Mouse (Mus musculus): ENCODE results near the gene Tsga10ip. TPM values are rescaled to one million over a fixed set of nuclear protein-coding genes. Genes with fewer than 3 reads are reported as not detected.
"Not testable (repeated sequence)": the region's sequence is repeated elsewhere in the genome, so short reads cannot be mapped to it uniquely, and the experiment has no call there.

Tsga10ip gene
- polyA plus RNA-seq, 1 experiment from 2014 or later, result 0.26 TPM

- 7% methylated on average over 21 of the region's 25 CpGs for WGBS (ENCODE audit: insufficient replicate concordance)
- H3K27me3 ChIP-seq (ENCODE audit: control insufficient read depth, insufficient read depth, low read depth, low read length); H3K9me3 ChIP-seq (replicated peaks; ENCODE audit: control insufficient read depth, low read length); H3K36me3 ChIP-seq (ENCODE audit: control insufficient read depth, insufficient read depth): not testable (repeated sequence)
- H3K4me1 ChIP-seq (ENCODE audit: control insufficient read depth, low read depth, low read length), result peaks cover 19% of the 10 kb centered on the region
- H3K4me2 ChIP-seq (ENCODE audit: low read depth, low read length), result peak overlapping the region; percentile 76
- H3K9ac ChIP-seq (ENCODE audit: low read depth, low read length), result peak overlapping the region; percentile 82
- peak; percentile 81 for ATAC-seq (ENCODE audit: low read depth)
- H3K27ac ChIP-seq (ENCODE audit: low read length), result peak overlapping the region; percentile 96
- peak overlapping the region; percentile 69 for H3K4me3 ChIP-seq (ENCODE audit: low read depth, low read length)
These were observed 4.3 kb upstream of the Tsga10ip start for GRCm38 (mm10) chr19:5406531-5407126.

GRCm38 (mm10) chr19:5405924-5406323 is 3.6 kb upstream of the Tsga10ip start:
- H3K36me3 ChIP-seq (ENCODE audit: control insufficient read depth, insufficient read depth), result no peaks in the 10 kb centered on the region
- no peaks in the 10 kb centered on the region for H3K27me3 ChIP-seq (ENCODE audit: control insufficient read depth, insufficient read depth, low read depth, low read length)
- H3K27ac ChIP-seq (ENCODE audit: low read length), result peak overlapping the region; percentile 84
- no peaks in the 10 kb centered on the region for H3K9me3 ChIP-seq (replicated peaks; ENCODE audit: control insufficient read depth, low read length)
- H3K4me1 ChIP-seq (ENCODE audit: control insufficient read depth, low read depth, low read length), result peaks cover 19% of the 10 kb centered on the region
- WGBS (ENCODE audit: insufficient replicate concordance), result 14% methylated on average over 7 of the region's 7 CpGs
- H3K4me3 ChIP-seq (ENCODE audit: low read depth, low read length), result peak overlapping the region; percentile 65
- H3K9ac ChIP-seq (ENCODE audit: low read depth, low read length), result peak overlapping the region; percentile 68
- no peak for ATAC-seq (ENCODE audit: low read depth)
- H3K4me2 ChIP-seq (ENCODE audit: low read depth, low read length), result peak overlapping the region; percentile 75

GRCm38 (mm10) chr19:5401073-5401472 is 1.3 kb downstream of the Tsga10ip start:
- WGBS (ENCODE audit: insufficient replicate concordance), result 50% methylated on average over 4 of the region's 4 CpGs
- ATAC-seq (ENCODE audit: low read depth), result not testable (repeated sequence)

DNA sequence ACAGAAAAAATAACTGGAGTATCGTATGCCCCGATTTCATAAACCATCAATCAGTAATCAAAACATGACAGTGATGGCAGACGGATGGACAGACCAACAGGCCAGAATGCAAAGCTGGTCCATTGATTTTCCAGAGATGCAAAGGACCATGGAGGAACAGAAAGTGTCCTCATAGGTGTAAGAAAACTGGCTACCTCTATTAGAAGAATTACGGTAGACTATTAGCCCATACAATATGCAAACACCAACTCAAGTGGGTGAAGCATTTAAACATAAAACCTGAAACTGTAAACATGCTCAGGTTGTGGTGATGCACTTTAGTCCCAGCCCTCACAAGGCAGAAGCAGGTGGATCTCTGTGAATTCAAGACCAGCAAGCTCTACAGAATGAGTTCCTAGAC is 7.0 kb downstream of the Tsga10ip start:
- no peak overlapping the region for H3K4me2 ChIP-seq (ENCODE audit: low read depth, low read length)
- H3K9ac ChIP-seq (ENCODE audit: low read depth, low read length), result no peak overlapping the region
- no peaks in the 10 kb centered on the region for H3K27me3 ChIP-seq (ENCODE audit: control insufficient read depth, insufficient read depth, low read depth, low read length)
- 66% methylated on average over 4 of the region's 4 CpGs for WGBS (ENCODE audit: insufficient replicate concordance)
- no peak overlapping the region for H3K4me3 ChIP-seq (ENCODE audit: low read depth, low read length)
- peaks cover 2% of the 10 kb centered on the region; the same call in 1 of the 2 replicates for H3K4me1 ChIP-seq (ENCODE audit: control insufficient read depth, low read depth, low read length)
- H3K27ac ChIP-seq (ENCODE audit: low read length), result no peak overlapping the region
- ATAC-seq (ENCODE audit: low read depth), result no peak
- no peaks in the 10 kb centered on the region for H3K9me3 ChIP-seq (replicated peaks; ENCODE audit: control insufficient read depth, low read length)
- no peaks in the 10 kb centered on the region for H3K36me3 ChIP-seq (ENCODE audit: control insufficient read depth, insufficient read depth)

More at GRCm38 (mm10) chr19:5401073-5401472, 1.3 kb downstream of the Tsga10ip start:
- not testable (repeated sequence) for H3K4me2 ChIP-seq (ENCODE audit: low read depth, low read length); H3K9ac ChIP-seq (ENCODE audit: low read depth, low read length); H3K9me3 ChIP-seq (replicated peaks; ENCODE audit: control insufficient read depth, low read length); H3K4me1 ChIP-seq (ENCODE audit: control insufficient read depth, low read depth, low read length); H3K27me3 ChIP-seq (ENCODE audit: control insufficient read depth, insufficient read depth, low read depth, low read length); H3K4me3 ChIP-seq (ENCODE audit: low read depth, low read length); H3K27ac ChIP-seq (ENCODE audit: low read length); H3K36me3 ChIP-seq (ENCODE audit: control insufficient read depth, insufficient read depth)

- Histone ChIP-seq H3K4me1 (ENCODE audit: control insufficient read depth, low read depth, low read length) (peaks cover 14% of the 10 kb centered on the region), H3K4me3 (ENCODE audit: low read depth, low read length) (no peak overlapping the region), H3K4me2 (ENCODE audit: low read depth, low read length) (no peak overlapping the region), H3K27me3 (ENCODE audit: control insufficient read depth, insufficient read depth, low read depth, low read length) (no peaks in the 10 kb centered on the region), H3K9ac (ENCODE audit: low read depth, low read length) (no peak overlapping the region), H3K36me3 (ENCODE audit: control insufficient read depth, insufficient read depth) (no peaks in the 10 kb centered on the region), H3K9me3 (replicated peaks; ENCODE audit: control insufficient read depth, low read length) (no peaks in the 10 kb centered on the region), H3K27ac (ENCODE audit: low read length) (no peak overlapping the region)
- ATAC-seq (ENCODE audit: low read depth), result no peak
- WGBS (ENCODE audit: insufficient replicate concordance), result 65% methylated on average over 10 of the region's 10 CpGs
These were observed 8.2 kb downstream of the Tsga10ip start for GRCm38 (mm10) chr19:5394168-5394567.

DNA sequence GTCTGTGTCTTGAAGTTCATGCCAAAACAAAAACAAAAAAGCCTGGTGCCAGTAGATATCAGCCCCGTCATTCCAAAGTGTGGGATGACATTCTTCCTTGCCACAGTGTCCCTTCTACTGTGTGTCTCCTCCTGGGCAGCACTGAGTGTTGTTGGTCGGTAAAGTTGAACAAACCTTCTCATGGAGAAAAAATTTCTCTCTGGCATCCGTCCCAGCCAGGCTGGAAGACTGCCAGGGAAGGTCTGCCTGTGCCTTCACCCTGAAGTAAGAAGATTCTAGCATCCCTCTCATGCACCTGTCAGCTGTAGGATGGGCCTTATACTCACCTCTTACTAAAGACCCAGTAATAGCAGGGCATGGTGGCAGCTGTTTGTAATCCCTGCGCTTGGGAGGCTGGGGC is 9.4 kb downstream of the Tsga10ip start:
- ATAC-seq (ENCODE audit: low read depth), result no peak
- H3K9me3 ChIP-seq (replicated peaks; ENCODE audit: control insufficient read depth, low read length), result no peaks in the 10 kb centered on the region
- H3K4me3 ChIP-seq (ENCODE audit: low read depth, low read length), result no peak overlapping the region
- peaks cover 15% of the 10 kb centered on the region for H3K4me1 ChIP-seq (ENCODE audit: control insufficient read depth, low read depth, low read length)
- H3K36me3 ChIP-seq (ENCODE audit: control insufficient read depth, insufficient read depth), result no peaks in the 10 kb centered on the region
- no peak overlapping the region for H3K9ac ChIP-seq (ENCODE audit: low read depth, low read length)
- no peak overlapping the region for H3K4me2 ChIP-seq (ENCODE audit: low read depth, low read length)
- no peak overlapping the region for H3K27ac ChIP-seq (ENCODE audit: low read length)
- WGBS (ENCODE audit: insufficient replicate concordance), result 57% methylated on average over 4 of the region's 4 CpGs
- H3K27me3 ChIP-seq (ENCODE audit: control insufficient read depth, insufficient read depth, low read depth, low read length), result no peaks in the 10 kb centered on the region

DNA sequence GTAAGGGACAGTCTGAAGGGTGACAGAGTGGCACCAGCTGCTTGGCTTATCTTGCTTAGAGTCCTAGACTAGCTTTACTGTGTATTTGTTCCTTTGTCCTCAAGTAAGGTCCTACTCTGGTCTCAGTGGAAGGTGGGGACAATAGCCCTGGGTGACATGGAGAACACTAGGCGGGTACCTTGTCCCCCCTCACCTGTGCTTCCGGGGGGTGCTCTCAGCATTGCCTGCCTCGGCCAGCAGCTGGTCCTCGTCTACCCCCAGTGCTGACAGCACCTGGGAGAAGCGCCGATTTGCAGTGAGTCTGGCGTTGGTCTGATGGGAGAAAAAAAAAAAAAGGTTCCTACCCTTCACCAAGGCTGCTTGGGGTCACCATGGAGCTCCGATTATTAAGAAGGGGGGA is 11.9 kb downstream of the Tsga10ip start:
- H3K4me1 ChIP-seq (ENCODE audit: control insufficient read depth, low read depth, low read length), result peaks cover 31% of the 10 kb centered on the region
- H3K9ac ChIP-seq (ENCODE audit: low read depth, low read length), result peak overlapping the region; percentile 93
- ATAC-seq (ENCODE audit: low read depth), result no peak
- WGBS (ENCODE audit: insufficient replicate concordance), result 60% methylated on average over 8 of the region's 8 CpGs
- no peaks in the 10 kb centered on the region for H3K27me3 ChIP-seq (ENCODE audit: control insufficient read depth, insufficient read depth, low read depth, low read length)
- H3K4me2 ChIP-seq (ENCODE audit: low read depth, low read length), result peak overlapping the region; percentile 97
- H3K27ac ChIP-seq (ENCODE audit: low read length), result peak overlapping the region; percentile 91
- peaks cover under 1% of the 10 kb centered on the region for H3K36me3 ChIP-seq (ENCODE audit: control insufficient read depth, insufficient read depth)
- peak overlapping the region; percentile 99 for H3K4me3 ChIP-seq (ENCODE audit: low read depth, low read length)
- H3K9me3 ChIP-seq (replicated peaks; ENCODE audit: control insufficient read depth, low read length), result no peaks in the 10 kb centered on the region

- Histone ChIP-seq H3K4me1 (ENCODE audit: control insufficient read depth, low read depth, low read length) (peaks cover 31% of the 10 kb centered on the region), H3K4me2 (ENCODE audit: low read depth, low read length) (peak overlapping the region; percentile 97), H3K27ac (ENCODE audit: low read length) (peak overlapping the region; percentile 91), H3K9ac (ENCODE audit: low read depth, low read length) (peak overlapping the region; percentile 93), H3K9me3 (replicated peaks; ENCODE audit: control insufficient read depth, low read length) (no peaks in the 10 kb centered on the region), H3K27me3 (ENCODE audit: control insufficient read depth, insufficient read depth, low read depth, low read length) (no peaks in the 10 kb centered on the region), H3K4me3 (ENCODE audit: low read depth, low read length) (peak overlapping the region; percentile 99), H3K36me3 (ENCODE audit: control insufficient read depth, insufficient read depth) (peaks cover 5% of the 10 kb centered on the region)
- peak; percentile 49; the same call in 1 of the 2 replicates for ATAC-seq (ENCODE audit: low read depth)
- 2% methylated on average over 12 of the region's 12 CpGs for WGBS (ENCODE audit: insufficient replicate concordance)
These were observed 12.7 kb downstream of the Tsga10ip start for GRCm38 (mm10) chr19:5389647-5390046.

- WGBS (ENCODE audit: insufficient replicate concordance), result under 1% methylated on average over 43 of the region's 43 CpGs
- H3K27me3 ChIP-seq (ENCODE audit: control insufficient read depth, insufficient read depth, low read depth, low read length), result no peaks in the 10 kb centered on the region
- ATAC-seq (ENCODE audit: low read depth), result peak; percentile 96
These were observed 13.6 kb downstream of the Tsga10ip start, which contains the start of gene Sart1 for GRCm38 (mm10) chr19:5388588-5389242. TSS of gene Sart1 (minus strand) at chr19:5388703.

More at GRCm38 (mm10) chr19:5388588-5389242, 13.6 kb downstream of the Tsga10ip start, which contains the start of gene Sart1:
- Histone ChIP-seq H3K36me3 (ENCODE audit: control insufficient read depth, insufficient read depth) (peaks cover 15% of the 10 kb centered on the region), H3K27ac (ENCODE audit: low read length) (peak within 1 kb of the TSS; percentile 91), H3K9ac (ENCODE audit: low read depth, low read length) (peak within 1 kb of the TSS; percentile 93), H3K9me3 (replicated peaks; ENCODE audit: control insufficient read depth, low read length) (no peaks in the 10 kb centered on the region), H3K4me1 (ENCODE audit: control insufficient read depth, low read depth, low read length) (peaks cover 31% of the 10 kb centered on the region), H3K4me2 (ENCODE audit: low read depth, low read length) (peak within 1 kb of the TSS; percentile 97), H3K4me3 (ENCODE audit: low read depth, low read length) (peak within 1 kb of the TSS; percentile 99)
